Mouse (Mus musculus) E14TG2a.4 (cell line): ENCODE results near the gene Slc31a1.

Experiments
- CTCF ChIP-seq: conservative IDR thresholded peaks from 2 replicates; pipeline ENCODE4 v1.5.1; 2014; ENCODE audit warnings: low read length
- POU5F1 ChIP-seq: IDR thresholded peaks from 2 replicates; pipeline ENCODE4 v1.6.1; 2014; ENCODE audit warnings: low read length, borderline replicate concordance

DNA sequence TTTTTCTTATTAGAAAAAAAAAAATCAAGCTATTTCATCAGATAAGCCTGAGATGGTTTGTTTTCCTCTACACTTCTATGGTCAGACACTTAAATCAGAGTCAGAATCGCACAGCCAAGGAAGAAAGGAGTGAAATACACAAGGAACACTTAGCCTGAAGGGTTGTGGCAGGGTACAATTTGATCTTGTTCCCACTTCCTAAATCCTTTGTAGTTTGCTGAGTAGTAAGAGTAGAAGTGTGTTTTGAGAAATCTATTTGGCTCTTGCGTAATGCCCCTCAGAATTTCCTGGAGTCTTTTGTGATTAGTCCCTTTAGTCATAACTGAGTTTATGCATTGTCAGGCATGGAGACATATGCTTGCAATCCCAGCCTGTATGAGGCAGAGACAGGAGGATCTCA lies 11.2 kb upstream of the Slc31a1 start:
- TF ChIP-seq CTCF (no peak), POU5F1 (no peak)
